Mouse (Mus musculus) lung, postnatal 0 days (tissue): ENCODE results near the gene Ginm1.

Experiments
- CTCF ChIP-seq: IDR thresholded peaks from 2 replicates; pipeline ENCODE4 v1.5.1; 2016; ENCODE audit warnings: antibody characterized with exemption, mild to moderate bottlenecking
- EP300 ChIP-seq: IDR thresholded peaks from 2 replicates; pipeline ENCODE4 v1.6.1; 2016; ENCODE audit warnings: antibody characterized with exemption, mild to moderate bottlenecking, control low read depth

- no peak for TF ChIP-seq EP300
- TF ChIP-seq CTCF, result no peak
Measured at GRCm38 (mm10) chr10:7727011-7727410, 65.6 kb downstream of the Ginm1 start.
